Mouse (Mus musculus) G1E (cell line): ENCODE data around the gene Gm826.

Experiments
- CTCF ChIP-seq: IDR thresholded peaks from 2 replicates; pipeline ENCODE4 v1.5.1; 2012; ENCODE audit warnings: low read depth, low read length, inconsistent platforms, mixed read lengths
- GATA1 ChIP-seq: IDR thresholded peaks from 2 replicates; pipeline ENCODE4 v1.6.1; 2012; ENCODE audit warnings: borderline replicate concordance, low read length, inconsistent platforms, mixed read lengths

- TF ChIP-seq GATA1 (no peak), CTCF (no peak)
These were observed 29.2 kb upstream of the Gm826 start for GRCm38 (mm10) chr2:160363201-160363600.
